13 mouse cellular contexts compared by ENCODE assay signal in genomic region chr10:96181398-96181790, GRCm38 (mm10). TPM values are rescaled to one million over a fixed set of nuclear protein-coding genes. Genes with fewer than 3 reads are reported as not detected.
A peak's percentile ranks its signal among the peaks of the same experiment; 100 is the strongest.
DNase-seq lines count a peak whose midpoint lies in the region; ATAC-seq and TF ChIP-seq lines count a peak whose summit lies in the region.
"Had no signal": no experiment of that assay in that cellular context is flagged by ENCODE, and none has a peak within 500 bp of the region (broad histone marks: within the 10 kb centered on the region; RNA-seq: fewer than 3 reads in every experiment).

No protein-coding gene starts in this region.

- no peaks in the 10 kb centered on the region for H3K27me3 ChIP-seq in MEL (ENCODE audit: control insufficient read depth in 1 of 2, insufficient read depth in 2 of 2, low read length in 2 of 2)
- no peaks in the 10 kb centered on the region for H3K27me3 ChIP-seq in liver, embryonic 12.5 days (replicated peaks)
- no peaks in the 10 kb centered on the region for H3K27me3 ChIP-seq in forebrain, embryonic 16.5 days (replicated peaks; ENCODE audit: control insufficient read depth, insufficient read depth, low read length)
- H3K27me3 ChIP-seq: embryonic facial prominence, embryonic 13.5 days; hindbrain, embryonic 15.5 days had no signal

- DNase-seq in adrenal gland, adult 2 months = peak; percentile 23
- no peak for DNase-seq in adrenal gland, postnatal 10 days
- DNase-seq in MEL (ENCODE audit: low read depth, low spot score) = peak; percentile 89
- DNase-seq in naive thymus-derived CD4-positive, alpha-beta T cell, adult 2 months (ENCODE audit: low read depth) = peak; percentile 67
- DNase-seq in left cerebral cortex, postnatal 25 days (ENCODE audit: low spot score in 2 of 2) = no peak
- no peak for DNase-seq in urinary bladder, postnatal 25 days (ENCODE audit: low spot score)

- H3K9me3 ChIP-seq in MEL (replicated peaks; ENCODE audit: insufficient read depth, low read length) = no peaks in the 10 kb centered on the region
- H3K9me3 ChIP-seq in liver, embryonic 12.5 days (replicated peaks) = no peaks in the 10 kb centered on the region
- H3K9me3 ChIP-seq in forebrain, embryonic 16.5 days (ENCODE audit: control insufficient read depth, low read length) = no peaks in the 10 kb centered on the region
- H3K9me3 ChIP-seq: embryonic facial prominence, embryonic 13.5 days; hindbrain, embryonic 15.5 days; limb, embryonic 10.5 days had no signal

- no peaks in the 10 kb centered on the region for H3K79me2 ChIP-seq in MEL (ENCODE audit: control insufficient read depth, insufficient read depth, low read length, poor library complexity)

- peaks cover 0 to 20% of the 10 kb centered on the region in 2 experiments; a peak in 2 of 4 replicates for H3K36me3 ChIP-seq in MEL (ENCODE audit: control insufficient read depth in 1 of 2, insufficient read depth in 2 of 2, low read length in 2 of 2)
- no peaks in the 10 kb centered on the region for H3K36me3 ChIP-seq in liver, embryonic 12.5 days
- H3K36me3 ChIP-seq in forebrain, embryonic 16.5 days (ENCODE audit: control insufficient read depth, insufficient read depth) = no peaks in the 10 kb centered on the region
- H3K36me3 ChIP-seq: embryonic facial prominence, embryonic 13.5 days; hindbrain, embryonic 15.5 days; limb, embryonic 10.5 days had no signal

- no peak for TF ChIP-seq CTCF in MEL (IDR thresholded peaks at IDR 0.05 in 2 of 3, conservative IDR thresholded peaks at IDR 0.05 in 1 of 3; ENCODE audit: control insufficient read depth in 1 of 3, insufficient read depth in 1 of 3, low read depth in 2 of 3, low read length in 3 of 3, poor library complexity in 1 of 3, severe bottlenecking in 1 of 3)

- WGBS in liver, embryonic 12.5 days (ENCODE audit: insufficient replicate concordance) = 26% methylated on average over 5 of the region's 5 CpGs
- 87% methylated on average over 5 of the region's 5 CpGs for WGBS in forebrain, embryonic 16.5 days

- peaks cover 13 to 26% of the 10 kb centered on the region in 2 experiments for H3K4me1 ChIP-seq in MEL (ENCODE audit: control insufficient read depth in 1 of 2, insufficient read depth in 2 of 2, low read length in 2 of 2)
- peaks cover 36% of the 10 kb centered on the region for H3K4me1 ChIP-seq in liver, embryonic 12.5 days
- H3K4me1 ChIP-seq in forebrain, embryonic 16.5 days (replicated peaks; ENCODE audit: control insufficient read depth, insufficient read depth, low read length) = no peaks in the 10 kb centered on the region
- H3K4me1 ChIP-seq: embryonic facial prominence, embryonic 13.5 days; hindbrain, embryonic 15.5 days; limb, embryonic 10.5 days had no signal

- peak overlapping the region; percentile 29 for H3K4me2 ChIP-seq in liver, embryonic 12.5 days
- no peak overlapping the region for H3K4me2 ChIP-seq in forebrain, embryonic 16.5 days (ENCODE audit: low read length)
- H3K4me2 ChIP-seq: embryonic facial prominence, embryonic 13.5 days; hindbrain, embryonic 15.5 days had no signal

- TF ChIP-seq RAD21 in MEL (IDR thresholded peaks at IDR 0.05; ENCODE audit: low read depth, low read length) = no peak

- peak overlapping the region; percentile 85 for H3K27ac ChIP-seq in MEL (ENCODE audit: control insufficient read depth, low read depth, low read length)
- peak overlapping the region; percentile 68 for H3K27ac ChIP-seq in liver, embryonic 12.5 days
- H3K27ac ChIP-seq in forebrain, embryonic 16.5 days (ENCODE audit: low read length) = no peak overlapping the region
- H3K27ac ChIP-seq: embryonic facial prominence, embryonic 13.5 days; hindbrain, embryonic 15.5 days; limb, embryonic 10.5 days had no signal

- peak; percentile 75 to 79 for TF ChIP-seq EP300 in MEL (IDR thresholded peaks at IDR 0.05; ENCODE audit: low read depth in 1 of 2, low read length in 2 of 2)

- peak overlapping the region; percentile 25 to 33; a peak in 2 of 4 replicates for H3K4me3 ChIP-seq in MEL (ENCODE audit: control insufficient read depth in 1 of 2, insufficient read depth in 1 of 2, low read depth in 2 of 2, low read length in 2 of 2)
- no peak overlapping the region for H3K4me3 ChIP-seq in liver, embryonic 12.5 days
- no peak overlapping the region for H3K4me3 ChIP-seq in forebrain, embryonic 16.5 days (replicated peaks; ENCODE audit: low read length)
- H3K4me3 ChIP-seq: embryonic facial prominence, embryonic 13.5 days; hindbrain, embryonic 15.5 days; limb, embryonic 10.5 days had no signal

- peak in 1 of 2 experiments; percentile 43; a peak in 1 of 4 replicates for TF ChIP-seq POLR2A in MEL (IDR thresholded peaks at IDR 0.05; ENCODE audit: control insufficient read depth in 1 of 2, insufficient read depth in 1 of 2, low read depth in 1 of 2, low read length in 2 of 2, poor library complexity in 1 of 2)

- intact Hi-C loops in left cerebral cortex, postnatal 25 days (cut with DNase I) = no loop called here

- ATAC-seq in liver, embryonic 12.5 days = peak; percentile 63
- ATAC-seq in forebrain, embryonic 16.5 days = no peak

- peak overlapping the region; percentile 45 for H3K9ac ChIP-seq in MEL (ENCODE audit: control insufficient read depth, low read depth, low read length, poor library complexity, severe bottlenecking)
- H3K9ac ChIP-seq in liver, embryonic 12.5 days = no peak overlapping the region
- H3K9ac ChIP-seq in forebrain, embryonic 16.5 days (replicated peaks; ENCODE audit: low read depth, low read length) = no peak overlapping the region
- H3K9ac ChIP-seq: embryonic facial prominence, embryonic 13.5 days; hindbrain, embryonic 15.5 days had no signal

TF ChIP-seq in MEL, 35 proteins besides CTCF, POLR2A, EP300 and RAD21:
- 0 out of 2 replicates have a peak, but pooled peaks have one; percentile 28 for TF ChIP-seq NELFE (IDR thresholded peaks at IDR 0.05; ENCODE audit: low read depth, low read length)
- TF ChIP-seq JUND (IDR thresholded peaks at IDR 0.05; ENCODE audit: low read depth, low read length) = no peak; the same call in 1 of the 2 replicates
- no peak for TF ChIP-seq UBTF (IDR thresholded peaks at IDR 0.05; ENCODE audit: borderline replicate concordance, insufficient read depth, low read depth, low read length)
- no peak for TF ChIP-seq USF1 (IDR thresholded peaks at IDR 0.05; ENCODE audit: low read depth, low read length)
- peak; percentile 84 for TF ChIP-seq ETS1 (IDR thresholded peaks at IDR 0.05; ENCODE audit: low read depth, low read length)
- TF ChIP-seq GATA1 (IDR thresholded peaks at IDR 0.05; ENCODE audit: low read depth, low read length) = 0 out of 2 replicates have a peak, but pooled peaks have one; percentile 42
- peak; percentile 36; the same call in 1 of the 2 replicates for TF ChIP-seq MXI1 (IDR thresholded peaks at IDR 0.05; ENCODE audit: low read depth, low read length)
- TF ChIP-seq MAX (IDR thresholded peaks at IDR 0.05; ENCODE audit: low read length) = 0 out of 2 replicates have a peak, but pooled peaks have one; percentile 18
- peak; percentile 64 for TF ChIP-seq HCFC1 (IDR thresholded peaks at IDR 0.05; ENCODE audit: low read depth, low read length)
- TF ChIP-seq TBP (IDR thresholded peaks at IDR 0.05; ENCODE audit: low read depth, low read length) = peak; percentile 58
- TF ChIP-seq ZKSCAN1 (IDR thresholded peaks at IDR 0.05; ENCODE audit: low read depth, low read length) = no peak
- TF ChIP-seq MYC (IDR thresholded peaks at IDR 0.05; ENCODE audit: low read depth, low read length) = 0 out of 2 replicates have a peak, but pooled peaks have one; percentile 21
- TF ChIP-seq SIN3A (IDR thresholded peaks at IDR 0.05; ENCODE audit: low read length) = peak; percentile 57; the same call in 1 of the 2 replicates
- TF ChIP-seq TCF12 (IDR thresholded peaks at IDR 0.05; ENCODE audit: low read depth, low read length) = peak; percentile 30; the same call in 1 of the 2 replicates
- no peak for TF ChIP-seq ELF1 (IDR thresholded peaks at IDR 0.05; ENCODE audit: low read depth, low read length)

RNA-seq across cellular contexts. Expression of gene Gm5426, which starts 45.0 kb away (rescaled TPM):
- not detected for total RNA-seq in adrenal gland, adult 2 months (2021)
- polyA plus RNA-seq in adrenal gland, adult 2 months (2012; rRNA removed) = not detected in 2 replicates
- total RNA-seq in adrenal gland, postnatal 10 days (2021) = not detected
- not detected in 2 replicates for total RNA-seq in MEL (2012; rRNA removed)
- 1 to 10 TPM in 1 of 2 experiments, not detected in 1; 1.0 TPM for polyA plus RNA-seq in MEL (2012; ENCODE audit: insufficient read depth in 1 of 2, insufficient read length in 2 of 2, low read depth in 1 of 2, low replicate concordance in 2 of 2, missing spikeins in 1 of 2)
- not detected in 2 replicates for polyA plus RNA-seq in liver, embryonic 12.5 days (2016; fragmentation: Nextera tagmentation; extraction: Ambion mirVana)
- not detected for total RNA-seq in left cerebral cortex, postnatal 25 days (2021)
- polyA plus RNA-seq in forebrain, embryonic 16.5 days (2015; fragmentation: Nextera tagmentation; extraction: Ambion mirVana) = not detected in 2 replicates
- total RNA-seq: adrenal gland, postnatal 36 days had no signal
- polyA plus RNA-seq: C2C12; embryonic facial prominence, embryonic 13.5 days; hindbrain, embryonic 15.5 days; limb, embryonic 10.5 days had no signal

Comparison
In these comparisons a context has a peak if more than half of its experiments do, and no peak if none do; other contexts are left out.
1. DNase-seq: peak in adrenal gland, adult 2 months (single experiment), MEL (single experiment) and naive thymus-derived CD4-positive, alpha-beta T cell, adult 2 months (single experiment); none in adrenal gland, postnatal 10 days (single experiment), left cerebral cortex, postnatal 25 days (0 of 2) and urinary bladder, postnatal 25 days (single experiment).
2. H3K4me3 ChIP-seq: peak in MEL (2 of 2); none in liver, embryonic 12.5 days (single experiment) and forebrain, embryonic 16.5 days (single experiment).